Mouse (Mus musculus) stomach, embryonic 16.5 days (tissue): Measurements from ENCODE around the gene Srrm4. TPM values are rescaled to one million over a fixed set of nuclear protein-coding genes. Genes with fewer than 3 reads are reported as not detected.

Source experiments
- ATAC-seq: fragments of 200-750 bp; cut with Nextera tagmentation; 2 replicates; pipeline ENCODE4 v1.8.0; 2017; ENCODE audit warnings: moderate number of reproducible peaks, moderate TSS enrichment; ENCODE audit not compliant: insufficient read depth, low FRiP score
- H3K27ac ChIP-seq: fragments of 300-500 bp; sonication (generic); 2 replicates; pipeline ENCODE4 v1.5.1; 2014; ENCODE audit warnings: low read length
- H3K27me3 ChIP-seq: fragments of 300-500 bp; sonication (generic); 2 replicates; pipeline ENCODE4 v1.6.1; 2014; ENCODE audit warnings: low read length, control low read depth, mixed read lengths; ENCODE audit not compliant: control insufficient read depth, insufficient read depth
- H3K36me3 ChIP-seq: fragments of 300-500 bp; sonication (generic); 2 replicates; pipeline ENCODE4 v1.6.1; 2014; ENCODE audit warnings: low read length; ENCODE audit not compliant: control insufficient read depth, insufficient read depth
- H3K4me1 ChIP-seq: fragments of 300-500 bp; sonication (generic); 2 replicates; pipeline ENCODE4 v1.6.1; 2014; ENCODE audit warnings: low read length, control low read depth, mixed read lengths; ENCODE audit not compliant: control insufficient read depth, insufficient read depth
- H3K4me2 ChIP-seq: fragments of 300-500 bp; sonication (generic); 2 replicates; pipeline ENCODE4 v1.6.1; 2014; ENCODE audit warnings: low read depth, low read length, mixed read lengths
- H3K4me3 ChIP-seq: fragments of 300-500 bp; sonication (generic); replicated peaks from 2 replicates; pipeline ENCODE4 v1.5.1; 2014; ENCODE audit warnings: mild to moderate bottlenecking, low read length
- H3K9ac ChIP-seq: fragments of 300-500 bp; sonication (generic); 2 replicates; pipeline ENCODE4 v1.6.1; 2014; ENCODE audit warnings: low read length
- H3K9me3 ChIP-seq: fragments of 300-500 bp; sonication (generic); replicated peaks from 2 replicates; pipeline ENCODE4 v1.6.1; 2016; ENCODE audit warnings: low read length, control low read depth; ENCODE audit not compliant: control insufficient read depth
- WGBS: fragments of 180-500 bp; shearing (Covaris S2); extraction: QIAGEN DNeasy Blood & Tissue Kit; methylation state at CpG from one replicate; pipeline ENCODE4 v1.1.7; 2014; 5-methylcytosine and 5-hydroxymethylcytosine counted together
- polyA plus RNA-seq: library from polyadenylated mRNA; unstranded; fragments of >200 nt; fragmentation: Nextera tagmentation; extraction: Ambion mirVana; gene quantifications from 2 replicates; pipeline ENCODE4 v1.2.1, GENCODE M21; 2015

The Srrm4 gene
- polyA plus RNA-seq, 1 experiment from 2014 or later: 1.3 TPM

- Histone ChIP-seq H3K9me3 (no peaks in the 10 kb centered on the region), H3K4me1 (no peaks in the 10 kb centered on the region), H3K4me2 (no peak overlapping the region), H3K4me3 (no peak overlapping the region), H3K27ac (no peak overlapping the region), H3K27me3 (no peaks in the 10 kb centered on the region), H3K36me3 (no peaks in the 10 kb centered on the region), H3K9ac (no peak overlapping the region)
- ATAC-seq: no peak
- WGBS: 74% methylated on average over 5 of the region's 5 CpGs
These were observed 195.5 kb downstream of the Srrm4 start for GRCm38 (mm10) chr5:116396104-116396503.

GRCm38 (mm10) chr5:116392603-116393002, 199.0 kb downstream of the Srrm4 start:
- Histone ChIP-seq H3K9ac (no peak overlapping the region), H3K4me1 (peaks cover 8% of the 10 kb centered on the region; the same call in 1 of the 2 replicates), H3K4me2 (no peak overlapping the region), H3K4me3 (no peak overlapping the region), H3K27me3 (no peaks in the 10 kb centered on the region), H3K27ac (no peak overlapping the region), H3K36me3 (no peaks in the 10 kb centered on the region), H3K9me3 (no peaks in the 10 kb centered on the region)
- 77% methylated on average over 9 of the region's 9 CpGs for WGBS
- ATAC-seq: no peak

DNA sequence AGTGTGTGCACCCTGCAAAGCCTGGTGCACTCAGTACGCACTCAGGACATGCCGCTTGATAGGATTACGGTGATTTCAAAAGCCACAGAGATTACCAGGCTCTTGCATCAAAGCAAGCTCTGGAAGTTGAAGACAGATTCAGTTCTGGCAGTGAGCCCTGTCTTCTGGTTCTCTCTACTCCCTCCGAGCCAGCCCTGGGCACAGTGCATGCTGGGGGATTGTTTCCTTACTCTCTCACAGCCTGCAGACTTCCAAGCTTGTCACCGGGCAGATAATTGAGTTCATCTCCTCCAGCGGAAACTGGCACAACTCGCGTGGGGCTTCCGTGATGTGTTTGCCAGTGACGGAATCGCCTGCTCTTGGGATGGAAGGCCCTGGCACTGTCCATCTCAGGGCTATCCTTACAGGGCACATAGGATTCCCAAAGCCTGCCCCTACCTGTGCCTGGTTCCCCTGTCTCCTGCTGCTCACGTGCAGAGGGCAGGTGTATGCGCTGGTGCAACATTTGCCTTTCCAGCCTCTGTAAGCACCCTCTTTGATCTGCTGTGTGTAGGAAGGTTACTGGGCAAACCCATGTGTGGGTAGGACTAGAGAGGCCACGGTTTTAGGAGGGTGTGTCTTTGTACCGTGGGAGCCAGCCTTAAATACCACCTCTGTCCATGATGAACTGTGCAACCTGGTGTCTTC, 201.6 kb downstream of the Srrm4 start:
- Histone ChIP-seq H3K4me3 (no peak overlapping the region), H3K4me2 (no peak overlapping the region), H3K36me3 (no peaks in the 10 kb centered on the region), H3K27ac (0 out of 2 replicates have a peak overlapping the region, but pooled peaks have one; percentile 41), H3K9me3 (no peaks in the 10 kb centered on the region), H3K9ac (0 out of 2 replicates have a peak overlapping the region, but pooled peaks have one; percentile 21), H3K4me1 (peaks cover 8% of the 10 kb centered on the region; the same call in 1 of the 2 replicates), H3K27me3 (no peaks in the 10 kb centered on the region)
- peak; percentile 72 for ATAC-seq
- WGBS: 50% methylated on average over 15 of the region's 15 CpGs

- Histone ChIP-seq H3K36me3 (no peaks in the 10 kb centered on the region), H3K27ac (no peak overlapping the region), H3K9me3 (no peaks in the 10 kb centered on the region), H3K4me2 (no peak overlapping the region), H3K9ac (no peak overlapping the region), H3K4me1 (peaks cover 8% of the 10 kb centered on the region; the same call in 1 of the 2 replicates), H3K27me3 (no peaks in the 10 kb centered on the region), H3K4me3 (no peak overlapping the region)
- ATAC-seq: no peak
- 66% methylated on average over 4 of the region's 4 CpGs for WGBS
These were observed 202.3 kb downstream of the Srrm4 start for GRCm38 (mm10) chr5:116389321-116389720.

Other genes starting within 250 kb of the Srrm4 start
- gene Hspb8, start 169.0 kb downstream of the Srrm4 start, polyA plus RNA-seq: 35.8 and 38.5 TPM in 2 replicates